Mouse (Mus musculus) hindbrain, embryonic 14.5 days (tissue): ENCODE results near the gene Tfrc. TPM values are rescaled to one million over a fixed set of nuclear protein-coding genes. Genes with fewer than 3 reads are reported as not detected.

Experiments
- ATAC-seq: fragments of 200-750 bp; cut with Nextera tagmentation; 2 replicates; pipeline ENCODE4 v1.8.0; 2017; ENCODE audit warnings: moderate number of reproducible peaks, mild to moderate bottlenecking, moderate TSS enrichment, moderate library complexity; ENCODE audit not compliant: low FRiP score
- DNase-seq: peaks from one replicate; pipeline ENCODE4 v3.0.0-alpha.2; 2015; ENCODE audit warnings: low spot score
- H3K27ac ChIP-seq: fragments of 300-500 bp; sonication (generic); 2 replicates; pipeline ENCODE4 v1.5.1; 2014; ENCODE audit warnings: mild to moderate bottlenecking, moderate library complexity
- H3K27me3 ChIP-seq: fragments of 300-500 bp; sonication (generic); 2 replicates; pipeline ENCODE4 v1.6.1; 2014; ENCODE audit warnings: mild to moderate bottlenecking, low read length, mixed read lengths; ENCODE audit not compliant: control insufficient read depth, insufficient read depth
- H3K36me3 ChIP-seq: fragments of 300-500 bp; sonication (generic); replicated peaks from 2 replicates; pipeline ENCODE4 v1.6.1; 2014; ENCODE audit not compliant: control insufficient read depth, insufficient read depth
- H3K4me1 ChIP-seq: fragments of 300-500 bp; sonication (generic); replicated peaks from 2 replicates; pipeline ENCODE4 v1.6.1; 2014; ENCODE audit warnings: antibody characterized with exemption, low read length, mixed read lengths; ENCODE audit not compliant: control insufficient read depth, insufficient read depth
- H3K4me2 ChIP-seq: fragments of 300-500 bp; sonication (generic); replicated peaks from 2 replicates; pipeline ENCODE4 v1.6.1; 2014; ENCODE audit warnings: mild to moderate bottlenecking, moderate library complexity
- H3K4me3 ChIP-seq: fragments of 300-500 bp; sonication (generic); replicated peaks from 2 replicates; pipeline ENCODE4 v1.5.1; 2014; ENCODE audit warnings: mild to moderate bottlenecking, low read length
- H3K9ac ChIP-seq: fragments of 300-500 bp; sonication (generic); 2 replicates; pipeline ENCODE4 v1.6.1; 2014
- H3K9me3 ChIP-seq: fragments of 300-500 bp; sonication (generic); 2 replicates; pipeline ENCODE4 v1.6.1; 2016; ENCODE audit warnings: low read length; ENCODE audit not compliant: control insufficient read depth
- WGBS: fragments of 180-500 bp; shearing (Covaris S2); extraction: QIAGEN DNeasy Blood & Tissue Kit; methylation state at CpG from one replicate; pipeline ENCODE4 v1.1.7; 2014; 5-methylcytosine and 5-hydroxymethylcytosine counted together
- polyA plus RNA-seq: library from polyadenylated mRNA; unstranded; fragments of >200 nt; fragmentation: Nextera tagmentation; extraction: Ambion mirVana; gene quantifications from 2 replicates; pipeline ENCODE4 v1.2.1, GENCODE M21; 2014

Gene Tfrc
- polyA plus RNA-seq, 1 experiment from 2014 or later, result 65.1 TPM

DNA sequence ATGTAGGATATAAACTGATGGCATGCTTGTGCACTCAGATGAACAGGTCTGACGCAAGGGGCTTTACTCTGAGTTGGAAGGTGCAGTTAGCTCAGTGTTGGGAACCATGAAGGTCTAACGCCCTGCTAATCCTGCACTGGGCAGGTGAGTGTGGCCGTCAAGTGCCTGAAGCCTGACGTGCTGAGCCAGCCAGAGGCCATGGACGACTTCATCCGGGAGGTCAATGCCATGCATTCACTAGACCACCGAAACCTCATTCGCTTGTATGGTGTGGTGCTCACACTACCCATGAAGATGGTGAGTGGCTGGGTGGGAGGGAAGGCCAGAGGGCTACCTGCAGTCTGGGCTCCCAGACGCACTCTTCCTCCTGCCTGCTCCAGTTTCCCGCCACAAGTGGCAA, 60.5 kb downstream of the Tfrc start:
- Histone ChIP-seq H3K27ac (no peak overlapping the region), H3K27me3 (no peaks in the 10 kb centered on the region), H3K4me3 (no peak overlapping the region), H3K4me2 (no peak overlapping the region), H3K36me3 (peaks cover 56% of the 10 kb centered on the region), H3K9me3 (no peaks in the 10 kb centered on the region), H3K4me1 (peaks cover 11% of the 10 kb centered on the region), H3K9ac (no peak overlapping the region)
- no peak for DNase-seq
- 96% methylated on average over 10 of the region's 10 CpGs for WGBS
- ATAC-seq, result no peak

GRCm38 (mm10) chr16:32670354-32671124, 61.8 kb downstream of the Tfrc start:
- H3K4me3 ChIP-seq, result no peak overlapping the region
- H3K27me3 ChIP-seq, result no peaks in the 10 kb centered on the region
- peaks cover 11% of the 10 kb centered on the region; the same call in 1 of the 2 replicates for H3K4me1 ChIP-seq
- H3K9me3 ChIP-seq, result no peaks in the 10 kb centered on the region
- no peak overlapping the region for H3K4me2 ChIP-seq
- no peak for ATAC-seq
- H3K9ac ChIP-seq, result no peak overlapping the region
- H3K27ac ChIP-seq, result no peak overlapping the region
- no peak for DNase-seq
- WGBS, result 90% methylated on average over 10 of the region's 10 CpGs
- peaks cover 68% of the 10 kb centered on the region for H3K36me3 ChIP-seq

- Histone ChIP-seq H3K9me3 (no peaks in the 10 kb centered on the region), H3K27ac (no peak overlapping the region), H3K9ac (no peak overlapping the region), H3K27me3 (no peaks in the 10 kb centered on the region), H3K4me1 (peaks cover 3% of the 10 kb centered on the region; the same call in 1 of the 2 replicates), H3K4me3 (no peak overlapping the region), H3K36me3 (peaks cover 76% of the 10 kb centered on the region), H3K4me2 (no peak overlapping the region)
- no peak for ATAC-seq
- no peak for DNase-seq
- WGBS, result 89% methylated on average over 13 of the region's 13 CpGs
These were observed 62.6 kb downstream of the Tfrc start for GRCm38 (mm10) chr16:32671206-32671887.

- ATAC-seq, result no peak
- 94% methylated on average over 7 of the region's 7 CpGs for WGBS
These were observed 63.5 kb downstream of the Tfrc start for GRCm38 (mm10) chr16:32672250-32672649.

GRCm38 (mm10) chr16:32672861-32673560, 64.3 kb downstream of the Tfrc start:
- WGBS, result 83% methylated on average over 13 of the region's 13 CpGs
- no peak overlapping the region for H3K9ac ChIP-seq
- no peak for DNase-seq
- H3K4me2 ChIP-seq, result no peak overlapping the region
- H3K9me3 ChIP-seq, result no peaks in the 10 kb centered on the region
- no peaks in the 10 kb centered on the region for H3K4me1 ChIP-seq
- no peak overlapping the region for H3K4me3 ChIP-seq
- no peaks in the 10 kb centered on the region for H3K27me3 ChIP-seq
- no peak overlapping the region for H3K27ac ChIP-seq
- ATAC-seq, result no peak
- H3K36me3 ChIP-seq, result peaks cover 86% of the 10 kb centered on the region

More at GRCm38 (mm10) chr16:32672250-32672649, 63.5 kb downstream of the Tfrc start:
- Histone ChIP-seq H3K4me3 (no peak overlapping the region), H3K4me2 (no peak overlapping the region), H3K27ac (no peak overlapping the region), H3K9me3 (no peaks in the 10 kb centered on the region), H3K4me1 (no peaks in the 10 kb centered on the region; the same call in 1 of the 2 replicates), H3K36me3 (peaks cover 82% of the 10 kb centered on the region), H3K9ac (no peak overlapping the region), H3K27me3 (no peaks in the 10 kb centered on the region)
- DNase-seq, result no peak

DNA sequence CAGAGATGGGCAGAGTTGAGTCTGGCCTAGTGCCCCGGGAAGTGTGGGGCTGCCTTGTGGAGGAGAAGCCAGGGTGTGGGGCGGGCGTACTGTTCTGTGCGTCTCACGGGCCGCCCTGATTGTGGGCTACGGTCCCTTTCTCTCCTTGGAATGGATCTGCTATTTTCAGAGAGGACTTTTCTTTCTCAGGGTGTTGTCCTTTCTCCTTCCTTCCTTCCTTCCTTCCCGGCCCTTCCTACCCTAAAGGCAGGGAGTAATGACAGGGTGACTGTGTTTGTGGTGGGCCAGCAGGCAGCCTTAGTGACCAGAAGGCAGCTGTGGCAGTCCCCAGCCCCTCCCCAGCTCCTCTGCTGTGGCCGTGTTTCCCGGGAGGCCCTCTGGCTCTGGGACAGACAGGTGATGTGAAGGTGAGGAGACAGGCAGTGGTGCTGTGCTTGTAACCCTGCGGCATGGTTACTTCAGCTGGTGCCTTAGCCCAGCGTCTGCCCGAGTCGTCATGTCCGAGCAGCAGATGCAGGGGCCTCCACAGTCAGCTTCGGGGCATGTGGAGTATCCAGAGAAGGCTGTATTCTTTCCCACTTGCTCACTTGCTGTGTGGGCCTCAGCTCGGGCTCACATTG, 65.5 kb downstream of the Tfrc start:
- no peak for ATAC-seq
- no peak for DNase-seq
- Histone ChIP-seq H3K9me3 (no peaks in the 10 kb centered on the region), H3K4me2 (no peak overlapping the region), H3K36me3 (peaks cover 92% of the 10 kb centered on the region), H3K4me3 (no peak overlapping the region), H3K4me1 (no peaks in the 10 kb centered on the region), H3K27ac (no peak overlapping the region), H3K27me3 (no peaks in the 10 kb centered on the region), H3K9ac (no peak overlapping the region)
- 88% methylated on average over 17 of the region's 17 CpGs for WGBS

GRCm38 (mm10) chr16:32677040-32677700, 68.5 kb downstream of the Tfrc start:
- Histone ChIP-seq H3K4me1 (no peaks in the 10 kb centered on the region), H3K9me3 (no peaks in the 10 kb centered on the region), H3K36me3 (peaks cover 92% of the 10 kb centered on the region), H3K27ac (no peak overlapping the region; the same call in 1 of the 2 replicates), H3K4me2 (no peak overlapping the region), H3K9ac (no peak overlapping the region), H3K4me3 (no peak overlapping the region), H3K27me3 (no peaks in the 10 kb centered on the region)
- 72% methylated on average over 7 of the region's 10 CpGs for WGBS
- no peak for ATAC-seq
- DNase-seq, result no peak

- no peak overlapping the region for H3K9ac ChIP-seq
- H3K36me3 ChIP-seq, result peaks cover 90% of the 10 kb centered on the region
- H3K4me1 ChIP-seq, result no peaks in the 10 kb centered on the region
- no peak for DNase-seq
- 78% methylated on average over 14 of the region's 14 CpGs for WGBS
- no peak overlapping the region for H3K4me2 ChIP-seq
- H3K4me3 ChIP-seq, result no peak overlapping the region
- H3K27me3 ChIP-seq, result no peaks in the 10 kb centered on the region
- no peaks in the 10 kb centered on the region for H3K9me3 ChIP-seq
- no peak for ATAC-seq
- H3K27ac ChIP-seq, result no peak overlapping the region
These were observed 69.2 kb downstream of the Tfrc start for GRCm38 (mm10) chr16:32677903-32678302.
